Mouse (Mus musculus) liver, postnatal 0 days (tissue): ENCODE measurements around the gene Aebp1. TPM values are rescaled to one million over a fixed set of nuclear protein-coding genes. Genes with fewer than 3 reads are reported as not detected.

Experiments
- ATAC-seq: fragments of 200-750 bp; cut with Nextera tagmentation; 2 replicates; pipeline ENCODE4 v1.8.0; 2017; ENCODE audit warnings: mild to moderate bottlenecking, moderate library complexity
- DNase-seq: peaks from one replicate; pipeline ENCODE4 v3.0.0-alpha.2; 2016
- H3K27ac ChIP-seq: fragments of 300-500 bp; sonication (generic); 2 replicates; pipeline ENCODE4 v1.5.1; 2014; ENCODE audit warnings: antibody characterized with exemption, moderate library complexity, mild to moderate bottlenecking, low read depth
- H3K27me3 ChIP-seq: fragments of 300-500 bp; sonication (generic); 2 replicates; pipeline ENCODE4 v1.6.1; 2014; ENCODE audit warnings: low read length, control low read depth, mixed read lengths; ENCODE audit not compliant: insufficient read depth
- H3K36me3 ChIP-seq: fragments of 300-500 bp; sonication (generic); replicated peaks from 2 replicates; pipeline ENCODE4 v1.6.1; 2014; ENCODE audit warnings: mild to moderate bottlenecking, control low read depth, low read length, moderate library complexity, mixed read lengths; ENCODE audit not compliant: insufficient read depth
- H3K4me1 ChIP-seq: fragments of 300-500 bp; sonication (generic); 2 replicates; pipeline ENCODE4 v1.6.1; 2014; ENCODE audit warnings: antibody characterized with exemption, mild to moderate bottlenecking, control low read depth; ENCODE audit not compliant: insufficient read depth
- H3K4me2 ChIP-seq: fragments of 300-500 bp; sonication (generic); 2 replicates; pipeline ENCODE4 v1.6.1; 2014; ENCODE audit warnings: low read depth, mild to moderate bottlenecking, low read length, moderate library complexity, mixed read lengths
- H3K4me3 ChIP-seq: fragments of 300-500 bp; sonication (generic); 2 replicates; pipeline ENCODE4 v1.5.1; 2014; ENCODE audit warnings: low read depth, low read length
- H3K9ac ChIP-seq: fragments of 300-500 bp; sonication (generic); replicated peaks from 2 replicates; pipeline ENCODE4 v1.6.1; 2014; ENCODE audit warnings: mild to moderate bottlenecking, moderate library complexity
- H3K9me3 ChIP-seq: fragments of 300-500 bp; sonication (generic); 2 replicates; pipeline ENCODE4 v1.6.1; 2016; ENCODE audit warnings: mild to moderate bottlenecking, control low read depth, low read length, mixed read lengths
- CTCF ChIP-seq: sonication (generic); IDR thresholded peaks from 2 replicates; pipeline ENCODE4 v1.5.1; 2016; ENCODE audit warnings: antibody characterized with exemption, low read depth
- EP300 ChIP-seq: IDR thresholded peaks from 2 replicates; pipeline ENCODE4 v1.6.1; 2016; ENCODE audit warnings: antibody characterized with exemption, low read depth, mild to moderate bottlenecking
- WGBS: fragments of 180-500 bp; shearing (Covaris S2); extraction: QIAGEN DNeasy Blood & Tissue Kit; methylation state at CpG from one replicate; pipeline ENCODE4 v1.1.7; 2014; ENCODE audit not compliant: insufficient replicate concordance; 5-methylcytosine and 5-hydroxymethylcytosine counted together
- polyA plus RNA-seq: library from polyadenylated mRNA; unstranded; fragments of >200 nt; fragmentation: Nextera tagmentation; extraction: Ambion mirVana; gene quantifications from 2 replicates; pipeline ENCODE4 v1.2.1, GENCODE M21; 2015

Aebp1 gene
- 2.9 and 3.1 TPM in 2 replicates for polyA plus RNA-seq

DNA sequence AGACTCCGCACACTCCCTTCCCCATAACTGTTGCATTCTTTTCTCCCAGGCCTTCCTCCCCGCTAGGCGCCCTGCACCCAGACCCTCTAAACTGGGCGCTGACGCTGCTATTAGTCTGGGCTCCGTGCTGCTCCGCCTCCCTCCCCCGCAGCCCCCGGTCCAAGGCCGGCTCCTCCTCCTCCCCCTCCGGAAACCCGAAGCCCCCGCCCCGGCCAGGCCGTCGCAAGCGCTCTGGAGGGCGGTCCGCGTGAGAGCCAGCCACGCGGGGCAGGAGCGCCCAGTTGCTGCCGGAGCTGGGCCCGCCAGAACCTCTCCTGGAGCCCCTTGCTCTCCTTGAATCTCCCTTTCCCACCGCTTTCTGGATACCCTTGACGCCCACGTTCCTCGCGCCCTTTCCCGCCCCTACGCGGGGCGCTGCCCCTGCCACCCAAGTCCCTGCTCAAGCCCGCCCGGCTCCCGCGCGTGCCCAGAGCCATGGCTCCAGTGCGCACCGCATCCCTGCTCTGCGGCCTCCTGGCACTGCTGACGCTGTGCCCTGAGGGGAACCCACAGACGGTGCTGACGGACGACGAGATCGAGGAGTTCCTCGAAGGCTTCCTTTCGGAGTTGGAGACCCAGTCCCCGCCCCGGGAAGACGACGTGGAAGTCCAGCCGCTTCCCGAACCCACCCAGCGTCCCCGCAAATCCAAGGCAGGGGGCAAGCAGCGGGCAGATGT lies at the start of gene Aebp1:
Aebp1 (plus strand) TSS at position 270 of the 716 bp plus-strand sequence.
- TF ChIP-seq EP300, result no peak
- no peak for TF ChIP-seq CTCF
- ATAC-seq (peak; percentile 40), DNase-seq (peak; percentile 45)
- no peaks in the 10 kb centered on the region for H3K9me3 ChIP-seq
- peak within 1 kb of the TSS; percentile 42 for H3K4me3 ChIP-seq
- peaks cover 18% of the 10 kb centered on the region for H3K27me3 ChIP-seq
- H3K4me1 ChIP-seq, result peaks cover 8% of the 10 kb centered on the region
- H3K27ac ChIP-seq, result no peak within 1 kb of the TSS
- peak within 1 kb of the TSS; percentile 61 for H3K4me2 ChIP-seq
- WGBS, result 2% methylated on average over 48 of the region's 59 CpGs
- no peaks in the 10 kb centered on the region for H3K36me3 ChIP-seq
- H3K9ac ChIP-seq, result peak within 1 kb of the TSS; percentile 48

GRCm38 (mm10) chr11:5813381-5813780 lies 48.4 kb upstream of the Aebp1 start:
- Histone ChIP-seq H3K4me2 (no peak overlapping the region), H3K9ac (no peak overlapping the region), H3K27me3 (no peaks in the 10 kb centered on the region), H3K9me3 (no peaks in the 10 kb centered on the region), H3K4me1 (no peaks in the 10 kb centered on the region), H3K4me3 (no peak overlapping the region), H3K36me3 (no peaks in the 10 kb centered on the region), H3K27ac (no peak overlapping the region)
- DNase-seq (no peak), ATAC-seq (no peak)
- WGBS, result 73% methylated on average over 10 of the region's 10 CpGs
- TF ChIP-seq EP300, result no peak
- no peak for TF ChIP-seq CTCF

DNA sequence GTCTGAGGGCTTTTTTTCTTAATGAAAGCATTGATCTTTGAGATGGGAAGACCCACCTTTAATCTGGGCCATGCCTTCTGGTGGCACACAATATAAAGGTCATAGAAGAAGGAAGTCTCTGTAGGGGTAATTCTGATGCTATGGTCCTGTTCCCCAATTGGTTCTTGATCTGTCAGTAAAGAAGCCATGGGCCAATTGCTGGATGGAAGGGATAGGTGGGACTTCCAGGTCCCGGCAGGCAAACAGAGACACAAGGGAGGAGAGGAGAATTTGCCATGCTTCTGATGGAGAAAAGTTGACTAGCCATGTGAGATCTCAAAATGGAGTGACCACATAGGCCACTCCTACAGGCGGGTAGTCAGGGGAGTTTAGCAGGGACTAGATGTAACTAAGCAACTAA lies 42.5 kb upstream of the Aebp1 start:
- no peak overlapping the region for H3K9ac ChIP-seq

DNA sequence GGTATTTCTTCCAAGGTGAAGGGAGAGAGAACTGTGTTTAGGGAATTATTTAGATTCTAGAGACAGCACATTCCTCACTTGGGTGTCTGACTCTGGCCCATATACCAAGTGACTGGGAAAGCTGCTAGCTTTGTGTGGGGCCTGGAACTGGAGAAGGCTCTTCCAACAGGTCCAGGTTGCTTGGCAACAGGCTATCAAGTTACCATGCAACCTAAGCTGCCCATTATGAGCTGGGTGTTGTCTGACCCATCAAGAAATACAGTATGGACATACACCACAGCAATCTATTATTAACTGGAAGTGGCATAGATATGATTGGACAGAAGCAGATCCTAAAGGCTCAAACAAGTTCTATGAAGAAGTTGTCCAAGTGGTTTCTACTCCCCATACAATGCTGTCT lies 36.3 kb upstream of the Aebp1 start:
- H3K4me1 ChIP-seq, result no peaks in the 10 kb centered on the region; the same call in 1 of the 2 replicates
- no peak for ATAC-seq
- H3K4me3 ChIP-seq, result no peak overlapping the region
- no peak overlapping the region for H3K27ac ChIP-seq
- H3K4me2 ChIP-seq, result no peak overlapping the region
- no peak for TF ChIP-seq EP300
- TF ChIP-seq CTCF, result no peak
- H3K36me3 ChIP-seq, result peaks cover 16% of the 10 kb centered on the region; the same call in 1 of the 2 replicates
- no peak overlapping the region for H3K9ac ChIP-seq
- DNase-seq, result no peak
- no peaks in the 10 kb centered on the region for H3K27me3 ChIP-seq
- H3K9me3 ChIP-seq, result no peaks in the 10 kb centered on the region

More for the DNA sequence above, 42.5 kb upstream of the Aebp1 start:
- TF ChIP-seq EP300, result no peak
- no peak for TF ChIP-seq CTCF
- Histone ChIP-seq H3K4me1 (no peaks in the 10 kb centered on the region), H3K9me3 (no peaks in the 10 kb centered on the region), H3K4me3 (no peak overlapping the region), H3K27ac (no peak overlapping the region), H3K27me3 (no peaks in the 10 kb centered on the region), H3K36me3 (no peaks in the 10 kb centered on the region), H3K4me2 (no peak overlapping the region)
- ATAC-seq, result no peak
- no peak for DNase-seq
- WGBS, result 52% methylated on average over 2 of the region's 2 CpGs

GRCm38 (mm10) chr11:5827931-5828330 lies 33.8 kb upstream of the Aebp1 start:
- ATAC-seq, result no peak
- H3K36me3 ChIP-seq, result peaks cover 29% of the 10 kb centered on the region
- no peak for DNase-seq
- H3K27ac ChIP-seq, result no peak overlapping the region
- no peak overlapping the region for H3K9ac ChIP-seq
- no peak overlapping the region for H3K4me3 ChIP-seq
- no peak overlapping the region for H3K4me2 ChIP-seq
- TF ChIP-seq CTCF (no peak), EP300 (no peak)
- H3K27me3 ChIP-seq, result no peaks in the 10 kb centered on the region
- H3K4me1 ChIP-seq, result peaks cover 3% of the 10 kb centered on the region; the same call in 1 of the 2 replicates
- WGBS, result 72% methylated on average over 5 of the region's 5 CpGs
- H3K9me3 ChIP-seq, result no peaks in the 10 kb centered on the region

GRCm38 (mm10) chr11:5828509-5829191 lies 33.1 kb upstream of the Aebp1 start:
- Histone ChIP-seq H3K36me3 (peaks cover 31% of the 10 kb centered on the region), H3K27me3 (no peaks in the 10 kb centered on the region), H3K4me2 (no peak overlapping the region), H3K9ac (no peak overlapping the region), H3K4me3 (no peak overlapping the region), H3K9me3 (no peaks in the 10 kb centered on the region), H3K27ac (no peak overlapping the region), H3K4me1 (peaks cover 3% of the 10 kb centered on the region; the same call in 1 of the 2 replicates)
- ATAC-seq (no peak), DNase-seq (no peak)
- TF ChIP-seq CTCF, result no peak
- TF ChIP-seq EP300, result no peak
- WGBS, result 85% methylated on average over 11 of the region's 11 CpGs
